Mouse (Mus musculus): ENCODE data around the gene Gm28372. TPM values are rescaled to one million over a fixed set of nuclear protein-coding genes. Genes with fewer than 3 reads are reported as not detected.

Gm28372 gene
- polyA plus RNA-seq, 1 experiment from 2014 or later, result not detected

- ATAC-seq, result no peak
- WGBS, result 92% methylated on average over 4 of the region's 4 CpGs
- no peak overlapping the region for H3K4me2 ChIP-seq (replicated peaks)
- H3K27ac ChIP-seq, result no peak overlapping the region
- H3K27me3 ChIP-seq (replicated peaks), result no peaks in the 10 kb centered on the region
- H3K36me3 ChIP-seq, result peaks cover 56% of the 10 kb centered on the region
- no peak overlapping the region for H3K4me3 ChIP-seq (replicated peaks)
- no peaks in the 10 kb centered on the region for H3K9me3 ChIP-seq
- no peak overlapping the region for H3K9ac ChIP-seq
- no peaks in the 10 kb centered on the region for H3K4me1 ChIP-seq (replicated peaks)
These were observed 34.9 kb downstream of the Gm28372 start for GRCm38 (mm10) chr2:130439840-130440480.

GRCm38 (mm10) chr2:130442162-130442561 lies 37.1 kb downstream of the Gm28372 start:
- Histone ChIP-seq H3K36me3 (peaks cover 56% of the 10 kb centered on the region), H3K4me3 (replicated peaks) (no peak overlapping the region), H3K4me1 (replicated peaks) (no peaks in the 10 kb centered on the region), H3K27ac (no peak overlapping the region), H3K4me2 (replicated peaks) (no peak overlapping the region), H3K27me3 (replicated peaks) (no peaks in the 10 kb centered on the region), H3K9ac (no peak overlapping the region), H3K9me3 (no peaks in the 10 kb centered on the region)
- no peak for ATAC-seq
- 89% methylated on average over 10 of the region's 10 CpGs for WGBS

GRCm38 (mm10) chr2:130448449-130448848 lies 43.4 kb downstream of the Gm28372 start:
- Histone ChIP-seq H3K4me1 (replicated peaks) (peaks cover 14% of the 10 kb centered on the region), H3K4me3 (replicated peaks) (no peak overlapping the region), H3K27ac (no peak overlapping the region), H3K4me2 (replicated peaks) (no peak overlapping the region), H3K9me3 (no peaks in the 10 kb centered on the region), H3K36me3 (peaks cover 7% of the 10 kb centered on the region; the same call in 1 of the 2 replicates), H3K27me3 (replicated peaks) (no peaks in the 10 kb centered on the region), H3K9ac (no peak overlapping the region)
- no peak for ATAC-seq

DNA sequence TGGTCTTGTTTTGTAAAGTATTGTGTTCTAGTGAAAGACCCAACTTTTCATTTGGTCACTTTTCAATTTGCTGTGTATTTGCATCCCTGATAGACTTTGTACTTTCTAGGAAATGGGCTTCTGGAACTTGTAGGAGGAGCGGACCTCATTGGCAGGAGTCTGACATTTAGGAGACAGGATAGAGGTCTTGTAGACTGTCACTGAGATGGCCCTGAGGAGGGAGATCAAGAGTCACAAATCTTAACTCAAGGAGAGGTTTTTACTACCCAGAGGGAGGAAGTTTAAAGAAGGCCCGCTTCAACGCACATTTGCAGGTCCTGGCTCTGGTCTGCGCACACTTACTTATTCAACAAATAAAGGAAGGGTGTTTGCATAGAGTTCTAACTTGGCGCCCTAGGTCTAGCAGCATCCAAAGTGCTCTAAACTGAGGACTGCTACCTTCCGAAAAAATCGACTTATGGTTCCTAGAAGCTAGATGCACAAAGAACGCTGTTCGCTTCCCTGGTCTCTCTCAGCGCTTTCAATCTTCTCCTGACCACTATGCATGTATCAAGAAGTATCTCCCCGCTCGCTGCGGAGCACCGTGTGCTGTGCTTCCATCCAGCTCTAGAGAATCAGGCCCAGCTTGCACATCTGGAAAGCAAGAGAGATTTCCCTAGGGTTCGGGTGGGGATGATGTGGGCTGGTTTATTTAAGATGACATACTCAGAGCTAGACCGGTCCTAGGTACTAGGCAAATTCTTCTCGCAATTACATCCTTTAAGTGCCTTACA lies 44.2 kb downstream of the Gm28372 start:
- peak overlapping the region; percentile 96 for H3K4me2 ChIP-seq (replicated peaks)

GRCm38 (mm10) chr2:130449794-130450433 lies 44.9 kb downstream of the Gm28372 start, which contains the start of gene Ptpra:
Gene Ptpra, plus strand, starts transcription at chr2:130450278.
- WGBS, result 0% methylated on average over 50 of the region's 50 CpGs
- Histone ChIP-seq H3K4me2 (replicated peaks) (peak within 1 kb of the TSS; percentile 96), H3K27ac (peak within 1 kb of the TSS; percentile 83), H3K36me3 (no peaks in the 10 kb centered on the region), H3K27me3 (replicated peaks) (no peaks in the 10 kb centered on the region), H3K9me3 (no peaks in the 10 kb centered on the region), H3K4me3 (replicated peaks) (peak within 1 kb of the TSS; percentile 95), H3K4me1 (replicated peaks) (peaks cover 14% of the 10 kb centered on the region), H3K9ac (peak within 1 kb of the TSS; percentile 88)
- ATAC-seq, result peak; percentile 99

More for the DNA sequence above, 44.2 kb downstream of the Gm28372 start:
- Histone ChIP-seq H3K4me3 (replicated peaks) (peak overlapping the region; percentile 95), H3K9me3 (no peaks in the 10 kb centered on the region), H3K9ac (peak overlapping the region; percentile 88), H3K27me3 (replicated peaks) (no peaks in the 10 kb centered on the region), H3K36me3 (0 out of 2 replicates have a peak, but pooled peaks cover 2% of the 10 kb centered on the region), H3K27ac (no peak overlapping the region; the same call in 1 of the 2 replicates), H3K4me1 (replicated peaks) (peaks cover 14% of the 10 kb centered on the region)
- ATAC-seq, result peak; percentile 7; the same call in 1 of the 2 replicates
- 5% methylated on average over 17 of the region's 17 CpGs for WGBS

DNA sequence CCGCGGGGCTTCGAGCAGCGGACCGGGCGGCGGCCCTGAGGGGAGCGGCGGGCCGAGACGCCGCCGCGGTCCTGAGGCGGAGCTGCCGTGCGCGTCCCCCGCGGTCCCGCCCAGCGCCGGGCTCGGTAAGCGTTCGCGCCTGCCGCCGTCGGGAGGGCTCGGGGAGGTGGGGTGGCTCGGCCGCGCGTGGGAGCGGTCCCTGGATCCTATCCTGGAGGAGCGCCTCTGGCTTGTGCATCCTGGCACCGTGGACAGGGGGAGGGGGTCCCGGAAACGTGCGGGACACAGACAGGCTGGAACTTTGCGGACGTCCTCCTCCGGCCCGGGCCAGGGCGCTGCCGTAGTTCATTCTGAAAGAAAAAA lies 45.4 kb downstream of the Gm28372 start:
- peak overlapping the region; percentile 83 for H3K27ac ChIP-seq
- peak overlapping the region; percentile 95 for H3K4me3 ChIP-seq (replicated peaks)
- H3K9ac ChIP-seq, result peak overlapping the region; percentile 88
- H3K9me3 ChIP-seq, result no peaks in the 10 kb centered on the region
- H3K4me2 ChIP-seq (replicated peaks), result peak overlapping the region; percentile 96
- H3K4me1 ChIP-seq (replicated peaks), result peaks cover 14% of the 10 kb centered on the region
- WGBS, result under 1% methylated on average over 37 of the region's 47 CpGs
- ATAC-seq, result peak; percentile 94
- H3K27me3 ChIP-seq (replicated peaks), result no peaks in the 10 kb centered on the region
- H3K36me3 ChIP-seq, result no peaks in the 10 kb centered on the region

DNA sequence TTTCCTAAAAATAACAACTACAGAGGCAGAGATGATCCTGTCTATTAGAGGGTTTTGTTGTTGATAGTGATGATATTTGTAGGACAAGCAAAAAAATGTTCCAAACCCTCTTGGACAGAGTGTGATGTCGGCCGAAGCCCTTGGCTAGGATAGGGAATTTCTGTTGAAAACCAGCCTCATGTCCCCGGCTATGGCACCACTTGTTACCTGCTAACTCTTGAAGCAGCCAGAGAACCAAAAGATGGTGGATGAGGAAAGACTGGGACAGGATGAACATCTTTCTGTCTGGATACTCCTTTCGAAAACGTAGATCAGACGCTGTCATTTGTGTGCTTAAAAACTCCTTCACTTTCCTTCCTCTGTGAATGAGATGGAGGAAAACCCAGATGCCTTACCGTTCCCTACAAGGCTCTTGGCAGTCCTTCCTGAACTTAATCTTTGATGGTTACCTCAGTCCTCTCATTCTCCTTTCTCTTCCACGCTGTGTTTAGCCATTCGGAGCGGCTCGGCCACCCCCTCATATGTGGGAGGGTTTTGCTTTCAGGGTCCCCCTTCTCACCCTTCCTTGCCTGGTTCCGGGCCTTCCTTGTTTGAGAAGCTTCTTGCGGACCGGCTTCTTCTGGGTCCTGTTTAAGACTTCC lies 46.2 kb downstream of the Gm28372 start:
- H3K9ac ChIP-seq, result peak overlapping the region; percentile 88
- H3K4me3 ChIP-seq (replicated peaks), result peak overlapping the region; percentile 95
- H3K27me3 ChIP-seq (replicated peaks), result no peaks in the 10 kb centered on the region
- ATAC-seq, result no peak
- 63% methylated on average over 14 of the region's 14 CpGs for WGBS
- no peak overlapping the region for H3K27ac ChIP-seq
- H3K36me3 ChIP-seq, result no peaks in the 10 kb centered on the region
- peak overlapping the region; percentile 96 for H3K4me2 ChIP-seq (replicated peaks)
- no peaks in the 10 kb centered on the region for H3K9me3 ChIP-seq
- peaks cover 14% of the 10 kb centered on the region for H3K4me1 ChIP-seq (replicated peaks)

GRCm38 (mm10) chr2:130451727-130452090 lies 46.7 kb downstream of the Gm28372 start:
- Histone ChIP-seq H3K4me1 (replicated peaks) (peaks cover 14% of the 10 kb centered on the region), H3K4me2 (replicated peaks) (peak overlapping the region; percentile 96), H3K27me3 (replicated peaks) (no peaks in the 10 kb centered on the region), H3K9me3 (no peaks in the 10 kb centered on the region), H3K9ac (0 out of 2 replicates have a peak overlapping the region, but pooled peaks have one; percentile 14), H3K36me3 (no peaks in the 10 kb centered on the region), H3K27ac (no peak overlapping the region), H3K4me3 (replicated peaks) (no peak overlapping the region)
- 64% methylated on average over 3 of the region's 3 CpGs for WGBS
- no peak for ATAC-seq

DNA sequence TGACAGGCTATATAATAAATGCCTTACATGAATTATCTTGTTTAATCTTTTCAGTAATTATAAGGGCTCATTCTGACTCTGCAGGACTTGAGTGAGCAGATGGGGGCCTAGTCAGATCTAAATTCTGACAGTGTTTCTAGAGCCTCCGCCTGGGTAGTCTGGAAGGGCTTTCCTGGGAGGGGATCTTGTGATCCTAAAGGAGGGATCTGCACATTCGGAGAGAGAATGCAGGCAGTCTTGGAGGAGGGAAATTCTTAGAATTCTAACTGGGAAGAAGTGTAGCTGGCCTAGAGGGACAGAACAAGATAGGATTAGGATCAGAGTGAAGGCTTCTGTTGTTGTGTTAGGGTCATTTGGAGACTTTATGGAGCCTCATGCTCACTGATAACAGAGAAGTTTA lies 47.2 kb downstream of the Gm28372 start:
- Histone ChIP-seq H3K9ac (no peak overlapping the region), H3K27ac (no peak overlapping the region), H3K36me3 (no peaks in the 10 kb centered on the region), H3K9me3 (no peaks in the 10 kb centered on the region), H3K4me3 (replicated peaks) (no peak overlapping the region), H3K4me1 (replicated peaks) (peaks cover 14% of the 10 kb centered on the region), H3K27me3 (replicated peaks) (no peaks in the 10 kb centered on the region), H3K4me2 (replicated peaks) (no peak overlapping the region)
- 60% methylated on average over 2 of the region's 2 CpGs for WGBS
- ATAC-seq, result no peak

GRCm38 (mm10) chr2:130453421-130453820 lies 48.4 kb downstream of the Gm28372 start:
- H3K4me2 ChIP-seq (replicated peaks), result no peak overlapping the region; the same call in 1 of the 2 replicates
- peaks cover 14% of the 10 kb centered on the region for H3K4me1 ChIP-seq (replicated peaks)
- no peaks in the 10 kb centered on the region for H3K36me3 ChIP-seq
- ATAC-seq, result no peak
- no peak overlapping the region for H3K27ac ChIP-seq
- 61% methylated on average over 6 of the region's 6 CpGs for WGBS
- no peak overlapping the region for H3K9ac ChIP-seq
- no peaks in the 10 kb centered on the region for H3K27me3 ChIP-seq (replicated peaks)
- no peaks in the 10 kb centered on the region for H3K9me3 ChIP-seq
- no peak overlapping the region for H3K4me3 ChIP-seq (replicated peaks)

DNA sequence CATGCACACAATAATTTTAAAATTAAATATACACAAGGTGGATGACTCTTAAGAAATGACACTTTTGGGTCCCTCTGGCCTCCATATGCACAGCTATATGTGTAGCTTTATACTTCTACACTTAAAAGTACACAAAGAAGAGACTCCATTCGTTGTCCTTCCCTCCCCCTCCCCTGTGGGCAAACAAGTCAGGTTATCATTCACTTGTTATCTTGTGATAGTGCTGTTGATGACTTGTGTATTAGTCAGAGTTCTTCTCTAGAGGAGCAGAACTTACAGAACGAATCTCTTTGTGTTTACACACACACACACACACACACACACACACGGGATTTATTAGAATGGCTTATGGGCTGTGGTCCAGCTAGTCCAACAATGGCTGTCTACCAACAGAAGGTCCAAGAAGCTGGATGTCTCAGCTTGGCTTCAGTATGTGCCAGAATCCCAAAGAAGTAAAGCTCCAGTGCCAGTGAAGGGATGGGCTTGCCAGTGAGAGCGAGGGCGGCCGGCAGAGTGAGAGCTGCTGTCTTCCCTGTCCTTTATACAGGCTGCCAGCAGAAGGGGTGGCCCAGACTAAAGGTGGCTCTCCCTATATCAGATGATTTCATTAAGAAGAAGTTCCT lies 49.8 kb downstream of the Gm28372 start:
- Histone ChIP-seq H3K4me2 (replicated peaks) (no peak overlapping the region), H3K27me3 (replicated peaks) (no peaks in the 10 kb centered on the region), H3K9ac (no peak overlapping the region), H3K27ac (no peak overlapping the region), H3K36me3 (no peaks in the 10 kb centered on the region), H3K4me1 (replicated peaks) (0 out of 2 replicates have a peak, but pooled peaks cover 8% of the 10 kb centered on the region), H3K4me3 (replicated peaks) (no peak overlapping the region), H3K9me3 (no peaks in the 10 kb centered on the region)
- no peak for ATAC-seq
- WGBS, result 67% methylated on average over 6 of the region's 6 CpGs
